Mouse (Mus musculus): ENCODE results near the gene Wfikkn2. TPM values are rescaled to one million over a fixed set of nuclear protein-coding genes. Genes with fewer than 3 reads are reported as not detected.

Wfikkn2 gene
- polyA plus RNA-seq, 1 experiment from 2014 or later, result 4.1 TPM

- no peaks in the 10 kb centered on the region for H3K9me3 ChIP-seq (replicated peaks; ENCODE audit: control insufficient read depth, low read length, poor library complexity, severe bottlenecking)
- H3K36me3 ChIP-seq (ENCODE audit: control insufficient read depth, insufficient read depth, low read length), result peaks cover 5% of the 10 kb centered on the region; the same call in 1 of the 2 replicates
- H3K4me3 ChIP-seq (ENCODE audit: low read depth, low read length), result peak overlapping the region; percentile 49; the same call in 1 of the 2 replicates
- peak overlapping the region; percentile 99 for H3K27ac ChIP-seq (ENCODE audit: low read length)
- WGBS, result 56% methylated on average over 8 of the region's 8 CpGs
- H3K4me1 ChIP-seq (ENCODE audit: control insufficient read depth, insufficient read depth, low read length), result peaks cover 10% of the 10 kb centered on the region
- peak overlapping the region; percentile 95 for H3K4me2 ChIP-seq (ENCODE audit: low read length)
- H3K9ac ChIP-seq (ENCODE audit: low read depth, low read length), result no peak overlapping the region
- ATAC-seq, result no peak
- no peaks in the 10 kb centered on the region for H3K27me3 ChIP-seq (ENCODE audit: control insufficient read depth, insufficient read depth, low read depth, low read length)
Observed at GRCm38 (mm10) chr11:94208811-94209675, 36.8 kb downstream of the Wfikkn2 start.

GRCm38 (mm10) chr11:94206398-94207114, 39.2 kb downstream of the Wfikkn2 start:
- Histone ChIP-seq H3K4me1 (ENCODE audit: control insufficient read depth, insufficient read depth, low read length) (peaks cover 3% of the 10 kb centered on the region; the same call in 1 of the 2 replicates), H3K27ac (ENCODE audit: low read length) (no peak overlapping the region), H3K9ac (ENCODE audit: low read depth, low read length) (no peak overlapping the region), H3K4me3 (ENCODE audit: low read depth, low read length) (no peak overlapping the region), H3K36me3 (ENCODE audit: control insufficient read depth, insufficient read depth, low read length) (no peaks in the 10 kb centered on the region), H3K4me2 (ENCODE audit: low read length) (no peak overlapping the region), H3K27me3 (ENCODE audit: control insufficient read depth, insufficient read depth, low read depth, low read length) (no peaks in the 10 kb centered on the region), H3K9me3 (replicated peaks; ENCODE audit: control insufficient read depth, low read length, poor library complexity, severe bottlenecking) (no peaks in the 10 kb centered on the region)
- ATAC-seq, result no peak
- WGBS, result 58% methylated on average over 10 of the region's 10 CpGs

- 38% methylated on average over 3 of the region's 3 CpGs for WGBS
- H3K27ac ChIP-seq (ENCODE audit: low read length), result no peak overlapping the region
- no peak overlapping the region for H3K4me3 ChIP-seq (ENCODE audit: low read depth, low read length)
- no peak overlapping the region for H3K9ac ChIP-seq (ENCODE audit: low read depth, low read length)
- ATAC-seq, result no peak
- no peaks in the 10 kb centered on the region for H3K4me1 ChIP-seq (ENCODE audit: control insufficient read depth, insufficient read depth, low read length)
- no peaks in the 10 kb centered on the region for H3K36me3 ChIP-seq (ENCODE audit: control insufficient read depth, insufficient read depth, low read length)
- no peak overlapping the region for H3K4me2 ChIP-seq (ENCODE audit: low read length)
- H3K9me3 ChIP-seq (replicated peaks; ENCODE audit: control insufficient read depth, low read length, poor library complexity, severe bottlenecking), result no peaks in the 10 kb centered on the region
- no peaks in the 10 kb centered on the region for H3K27me3 ChIP-seq (ENCODE audit: control insufficient read depth, insufficient read depth, low read depth, low read length)
Observed at GRCm38 (mm10) chr11:94203066-94203465, 42.7 kb downstream of the Wfikkn2 start.

GRCm38 (mm10) chr11:94202106-94202505, 43.7 kb downstream of the Wfikkn2 start:
- Histone ChIP-seq H3K9me3 (replicated peaks; ENCODE audit: control insufficient read depth, low read length, poor library complexity, severe bottlenecking) (no peaks in the 10 kb centered on the region), H3K27me3 (ENCODE audit: control insufficient read depth, insufficient read depth, low read depth, low read length) (no peaks in the 10 kb centered on the region), H3K4me2 (ENCODE audit: low read length) (no peak overlapping the region), H3K9ac (ENCODE audit: low read depth, low read length) (no peak overlapping the region), H3K27ac (ENCODE audit: low read length) (no peak overlapping the region), H3K36me3 (ENCODE audit: control insufficient read depth, insufficient read depth, low read length) (no peaks in the 10 kb centered on the region), H3K4me1 (ENCODE audit: control insufficient read depth, insufficient read depth, low read length) (no peaks in the 10 kb centered on the region), H3K4me3 (ENCODE audit: low read depth, low read length) (no peak overlapping the region)
- no peak for ATAC-seq
- 89% methylated on average over 5 of the region's 5 CpGs for WGBS

GRCm38 (mm10) chr11:94200422-94200821, 45.4 kb downstream of the Wfikkn2 start:
- H3K4me2 ChIP-seq (ENCODE audit: low read length), result no peak overlapping the region
- H3K9ac ChIP-seq (ENCODE audit: low read depth, low read length), result no peak overlapping the region
- no peaks in the 10 kb centered on the region for H3K4me1 ChIP-seq (ENCODE audit: control insufficient read depth, insufficient read depth, low read length)
- H3K27ac ChIP-seq (ENCODE audit: low read length), result no peak overlapping the region
- H3K36me3 ChIP-seq (ENCODE audit: control insufficient read depth, insufficient read depth, low read length), result no peaks in the 10 kb centered on the region
- no peaks in the 10 kb centered on the region for H3K27me3 ChIP-seq (ENCODE audit: control insufficient read depth, insufficient read depth, low read depth, low read length)
- ATAC-seq, result no peak
- H3K9me3 ChIP-seq (replicated peaks; ENCODE audit: control insufficient read depth, low read length, poor library complexity, severe bottlenecking), result no peaks in the 10 kb centered on the region
- H3K4me3 ChIP-seq (ENCODE audit: low read depth, low read length), result no peak overlapping the region
- whole genome bisulfite sequencing, result 83% methylated on average over 4 of the region's 4 CpGs

GRCm38 (mm10) chr11:94199771-94200170, 46.0 kb downstream of the Wfikkn2 start:
- H3K4me1 ChIP-seq (ENCODE audit: control insufficient read depth, insufficient read depth, low read length), result no peaks in the 10 kb centered on the region
- H3K4me2 ChIP-seq (ENCODE audit: low read length), result no peak overlapping the region
- H3K9me3 ChIP-seq (replicated peaks; ENCODE audit: control insufficient read depth, low read length, poor library complexity, severe bottlenecking), result no peaks in the 10 kb centered on the region
- 84% methylated on average over 2 of the region's 2 CpGs for WGBS
- H3K36me3 ChIP-seq (ENCODE audit: control insufficient read depth, insufficient read depth, low read length), result no peaks in the 10 kb centered on the region
- no peak overlapping the region for H3K4me3 ChIP-seq (ENCODE audit: low read depth, low read length)
- no peak for ATAC-seq
- H3K9ac ChIP-seq (ENCODE audit: low read depth, low read length), result no peak overlapping the region
- no peak overlapping the region for H3K27ac ChIP-seq (ENCODE audit: low read length)
- H3K27me3 ChIP-seq (ENCODE audit: control insufficient read depth, insufficient read depth, low read depth, low read length), result no peaks in the 10 kb centered on the region

- no peak for ATAC-seq
- Histone ChIP-seq H3K4me2 (ENCODE audit: low read length) (no peak overlapping the region), H3K9ac (ENCODE audit: low read depth, low read length) (no peak overlapping the region), H3K4me1 (ENCODE audit: control insufficient read depth, insufficient read depth, low read length) (no peaks in the 10 kb centered on the region), H3K4me3 (ENCODE audit: low read depth, low read length) (no peak overlapping the region), H3K27me3 (ENCODE audit: control insufficient read depth, insufficient read depth, low read depth, low read length) (no peaks in the 10 kb centered on the region), H3K9me3 (replicated peaks; ENCODE audit: control insufficient read depth, low read length, poor library complexity, severe bottlenecking) (no peaks in the 10 kb centered on the region), H3K36me3 (ENCODE audit: control insufficient read depth, insufficient read depth, low read length) (no peaks in the 10 kb centered on the region), H3K27ac (ENCODE audit: low read length) (no peak overlapping the region)
- WGBS, result 83% methylated on average over 7 of the region's 7 CpGs
Observed at GRCm38 (mm10) chr11:94198405-94199146, 47.2 kb downstream of the Wfikkn2 start.

- ATAC-seq, result no peak
- no peak overlapping the region for H3K9ac ChIP-seq (ENCODE audit: low read depth, low read length)
- WGBS, result 87% methylated on average over 3 of the region's 3 CpGs
- H3K27me3 ChIP-seq (ENCODE audit: control insufficient read depth, insufficient read depth, low read depth, low read length), result no peaks in the 10 kb centered on the region
- H3K4me2 ChIP-seq (ENCODE audit: low read length), result no peak overlapping the region
- no peaks in the 10 kb centered on the region for H3K9me3 ChIP-seq (replicated peaks; ENCODE audit: control insufficient read depth, low read length, poor library complexity, severe bottlenecking)
- H3K36me3 ChIP-seq (ENCODE audit: control insufficient read depth, insufficient read depth, low read length), result no peaks in the 10 kb centered on the region
- H3K27ac ChIP-seq (ENCODE audit: low read length), result no peak overlapping the region
- no peaks in the 10 kb centered on the region for H3K4me1 ChIP-seq (ENCODE audit: control insufficient read depth, insufficient read depth, low read length)
- no peak overlapping the region for H3K4me3 ChIP-seq (ENCODE audit: low read depth, low read length)
Observed at GRCm38 (mm10) chr11:94196311-94196710, 49.5 kb downstream of the Wfikkn2 start.

All from midbrain, embryonic 16.5 days (tissue).